Mouse (Mus musculus): Measurements from ENCODE around the gene Tmsb4x. TPM values are rescaled to one million over a fixed set of nuclear protein-coding genes. Genes with fewer than 3 reads are reported as not detected.

Gene Tmsb4x
- total RNA-seq, 2 experiments from 2014 or later, result 1,648 to 1,826 TPM

DNA sequence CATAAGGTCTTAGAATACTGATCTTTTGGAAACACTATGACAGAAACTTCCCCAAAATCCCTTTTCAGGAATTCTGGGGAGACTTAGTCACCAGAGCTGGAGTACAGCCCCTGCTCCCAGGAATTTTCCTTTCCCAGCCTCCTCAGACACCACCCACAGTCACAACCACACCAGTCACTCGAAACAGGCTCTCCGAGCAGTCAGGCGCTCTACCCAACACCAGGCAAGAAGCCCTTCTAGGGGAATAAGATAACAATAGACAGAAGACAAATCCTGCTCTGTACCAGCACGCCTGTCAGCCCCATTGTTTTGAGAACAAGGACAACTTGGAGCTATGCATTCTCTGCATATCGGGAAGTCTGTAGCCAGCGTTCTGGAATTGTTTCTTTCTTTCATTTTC lies 25.6 kb downstream of the Tmsb4x start:
- no peak for DNase-seq (ENCODE audit: extremely low spot score in 1 of 2, low spot score in 1 of 2)

DNA sequence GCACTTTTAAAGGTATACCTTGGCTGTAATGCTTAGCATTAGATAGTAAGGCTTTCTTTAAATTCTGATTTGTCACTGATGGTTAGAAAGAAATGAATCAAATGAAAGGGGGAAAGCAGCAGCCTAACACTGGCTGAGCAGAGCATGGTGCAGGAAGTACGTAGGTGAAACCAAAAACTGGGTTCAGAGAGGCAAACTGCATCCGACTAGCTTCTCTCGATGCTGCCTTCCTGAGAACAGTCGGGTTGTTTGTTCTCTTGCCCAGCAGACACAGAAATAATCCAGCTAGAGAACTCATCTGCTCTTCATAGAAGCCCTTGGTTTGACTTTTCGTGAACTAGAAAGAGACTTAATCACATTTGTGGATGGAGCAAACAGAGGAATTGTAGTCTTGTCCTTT lies 26.7 kb downstream of the Tmsb4x start:
- DNase-seq (ENCODE audit: extremely low spot score in 1 of 2, low spot score in 1 of 2), result no peak

DNA sequence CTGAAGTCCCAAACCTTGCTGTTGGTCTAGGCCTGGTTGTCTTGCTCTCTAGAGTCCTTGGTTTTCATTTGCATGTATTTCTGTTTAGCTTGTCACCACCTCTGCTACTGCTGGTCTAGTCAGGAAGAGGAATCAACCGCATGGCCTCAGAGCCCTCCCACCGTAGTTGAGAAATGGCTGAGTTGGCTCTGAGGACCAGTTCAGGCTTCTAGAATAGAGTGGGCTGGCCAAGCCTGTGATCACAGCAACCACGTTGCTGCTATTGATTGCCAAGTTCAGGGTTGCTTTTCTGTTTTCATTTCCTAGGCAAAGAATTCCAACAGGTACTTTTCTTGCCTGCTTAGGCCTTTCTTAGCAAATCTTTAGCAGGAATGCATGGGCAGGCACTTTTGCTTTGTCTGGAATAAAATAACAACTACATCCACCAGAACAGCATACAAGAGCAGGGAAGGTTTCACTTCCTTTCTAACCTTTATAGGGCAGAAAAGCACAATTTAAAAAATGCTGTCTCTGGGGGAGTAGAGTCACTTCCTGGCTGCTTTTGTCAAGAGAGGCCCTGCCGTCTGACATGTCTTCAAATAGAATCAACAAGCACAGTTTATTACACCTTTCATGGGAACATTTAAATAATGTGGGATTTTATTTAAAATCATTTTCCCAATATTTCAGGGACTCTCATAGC lies 29.0 kb downstream of the Tmsb4x start:
- DNase-seq (ENCODE audit: extremely low spot score in 1 of 2, low spot score in 1 of 2), result no peak

DNA sequence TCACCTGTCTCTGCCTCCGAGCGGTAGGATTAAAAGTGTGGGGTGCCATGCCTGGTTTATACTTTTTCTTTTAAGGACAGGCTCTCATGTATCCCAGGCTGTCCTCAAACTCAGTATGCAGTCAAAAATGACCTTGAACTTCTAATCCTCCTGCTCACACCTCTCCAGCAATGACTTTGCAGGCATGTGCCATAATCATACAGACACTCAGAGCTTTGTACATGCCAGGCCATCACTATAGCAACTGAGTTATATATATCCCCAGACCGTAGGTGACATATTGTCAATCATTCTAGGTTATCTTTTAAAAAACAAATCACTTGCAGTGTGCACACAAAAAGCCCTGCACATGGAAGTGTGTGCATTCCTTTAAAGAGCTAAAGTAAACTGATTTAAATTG lies 29.6 kb downstream of the Tmsb4x start:
- no peak for DNase-seq (ENCODE audit: extremely low spot score in 1 of 2, low spot score in 1 of 2)

DNA sequence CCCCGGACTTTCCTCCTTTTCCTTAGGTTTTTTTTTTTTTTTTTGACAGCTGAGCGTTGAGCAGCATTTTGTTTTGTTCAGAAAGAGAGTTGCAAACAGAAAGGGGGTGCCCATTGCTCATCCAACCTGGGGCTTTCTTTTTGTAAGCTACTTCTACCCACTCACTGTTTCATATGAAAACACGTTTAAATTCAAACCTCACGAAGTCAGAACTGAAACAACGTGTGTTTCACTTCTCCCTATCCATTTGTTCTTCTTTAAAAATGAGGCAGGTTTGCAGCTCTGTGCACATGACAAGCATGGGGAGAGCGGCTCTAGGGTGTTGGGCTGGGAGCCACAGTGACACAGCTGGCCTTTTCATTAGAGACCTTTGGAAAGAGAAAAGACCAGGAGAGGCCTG lies 33.8 kb downstream of the Tmsb4x start:
- no peak for DNase-seq (ENCODE audit: extremely low spot score in 1 of 2, low spot score in 1 of 2)

DNA sequence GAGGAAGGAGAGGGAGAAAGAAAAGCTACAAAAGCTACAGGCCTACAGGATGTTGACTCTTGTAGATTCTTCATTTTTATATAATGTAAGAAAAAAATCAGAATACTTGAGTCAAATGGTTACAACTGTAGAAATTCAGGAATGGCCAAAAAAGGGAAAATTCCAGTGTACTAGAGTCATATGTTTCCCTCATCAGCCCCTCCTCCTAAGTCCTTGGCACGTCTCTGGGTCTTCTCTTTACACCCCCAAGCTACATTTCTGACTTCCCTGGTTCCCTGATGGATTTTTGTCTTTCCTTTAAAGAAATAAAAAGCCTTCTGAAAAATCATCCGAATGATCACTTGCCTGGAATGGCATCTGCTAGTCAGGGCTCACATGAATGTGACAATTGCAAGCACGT lies 34.8 kb downstream of the Tmsb4x start:
- DNase-seq (ENCODE audit: extremely low spot score in 1 of 2, low spot score in 1 of 2), result no peak

DNA sequence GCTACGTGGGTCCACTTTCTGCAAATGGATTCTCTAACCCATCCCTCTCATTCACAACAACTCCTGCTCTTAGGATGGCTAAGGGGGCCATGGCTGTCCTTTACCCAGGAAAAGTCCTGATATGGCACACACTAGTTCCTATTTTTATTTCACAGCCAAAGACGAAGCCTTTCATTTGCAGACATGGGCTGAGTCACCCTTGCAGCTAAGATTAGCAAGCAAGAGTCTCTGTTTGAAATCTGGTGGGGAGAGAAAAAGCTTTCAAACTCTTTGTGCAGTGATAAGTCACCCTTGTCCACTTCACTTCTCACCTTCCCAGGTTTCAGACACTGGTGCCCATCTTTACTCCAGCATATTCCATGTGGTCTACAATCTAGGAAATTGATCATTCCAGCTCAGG lies 36.9 kb downstream of the Tmsb4x start:
- DNase-seq (ENCODE audit: extremely low spot score in 1 of 2, low spot score in 1 of 2), result no peak

DNA sequence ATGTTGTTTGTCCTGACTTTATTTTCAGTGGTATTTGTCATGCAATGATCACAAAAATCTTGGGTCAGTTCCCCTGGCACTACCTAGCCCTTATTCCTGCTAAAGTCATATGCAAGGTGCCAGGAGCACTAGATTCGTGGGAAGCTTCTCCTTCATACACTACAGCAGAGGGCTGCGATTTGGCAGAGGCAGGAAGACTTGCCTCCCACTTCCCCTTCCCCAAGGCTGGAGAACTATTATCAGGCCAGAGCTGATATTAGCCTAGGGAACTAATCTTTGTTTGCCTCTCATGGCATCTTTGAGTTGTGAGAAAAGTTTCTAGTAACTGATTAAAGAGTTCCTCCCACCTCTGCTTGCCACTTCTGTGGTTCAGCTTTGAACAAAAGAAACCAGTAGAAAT lies 37.8 kb downstream of the Tmsb4x start:
- DNase-seq (ENCODE audit: extremely low spot score in 1 of 2, low spot score in 1 of 2), result no peak

DNA sequence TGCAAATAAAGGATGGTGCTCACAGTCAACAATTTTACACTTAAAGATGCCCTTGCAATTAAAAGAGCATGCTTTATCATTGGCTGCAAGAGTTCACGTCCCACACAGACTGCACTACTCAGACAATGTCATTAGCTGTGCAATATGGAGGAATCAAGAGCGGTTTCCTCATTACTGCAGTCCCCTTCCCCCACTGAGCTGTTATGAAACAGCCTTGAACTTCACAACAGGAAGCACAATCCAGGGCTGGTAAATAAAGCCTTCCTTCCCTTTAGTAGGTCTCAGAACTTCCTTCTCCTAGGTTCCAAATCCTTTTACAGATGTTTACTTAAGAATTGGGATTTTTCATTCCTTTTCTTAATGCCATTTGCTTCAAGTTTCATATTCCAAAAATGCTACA lies 41.8 kb downstream of the Tmsb4x start:
- no peak for DNase-seq (ENCODE audit: extremely low spot score in 1 of 2, low spot score in 1 of 2)

DNA sequence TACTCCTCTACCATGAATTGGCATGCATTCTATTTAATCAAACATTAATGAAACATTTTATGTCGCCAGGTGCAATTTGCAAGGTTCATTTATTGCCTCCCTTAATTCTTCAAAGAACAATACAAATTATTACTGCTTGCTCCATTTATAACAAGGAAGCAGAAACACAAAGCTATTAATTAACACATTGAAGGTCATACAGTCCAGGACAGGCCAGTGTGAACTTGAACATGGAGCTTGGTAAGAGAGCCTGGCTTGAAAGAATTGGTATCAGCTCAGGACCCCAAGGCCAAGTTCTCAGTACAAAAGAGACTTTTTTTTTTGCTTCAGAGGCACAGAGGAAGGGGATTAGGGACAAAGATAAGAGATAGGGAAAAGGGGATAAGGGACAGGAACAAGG lies 43.1 kb downstream of the Tmsb4x start:
- DNase-seq (ENCODE audit: extremely low spot score in 1 of 2, low spot score in 1 of 2), result no peak

DNA sequence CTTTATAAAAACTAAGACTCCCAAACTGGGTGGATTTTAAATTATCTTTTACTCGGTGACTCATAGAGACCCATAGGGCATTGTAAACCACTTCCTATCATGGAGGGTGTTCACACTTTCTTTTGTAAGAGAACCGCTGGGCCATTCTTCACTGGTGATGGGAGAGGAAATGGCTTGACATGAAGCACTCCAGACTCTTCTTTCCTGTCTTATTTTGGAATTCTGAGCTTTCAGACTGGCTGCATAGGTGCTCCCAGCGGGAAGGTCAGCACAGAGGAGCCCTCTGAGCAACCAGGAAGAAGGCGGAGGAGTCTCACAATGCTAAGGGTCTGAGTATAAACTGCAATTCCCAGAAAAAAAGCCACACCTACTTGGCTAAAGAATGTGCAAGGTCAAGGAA lies 51.4 kb downstream of the Tmsb4x start:
- no peak for DNase-seq (ENCODE audit: extremely low spot score in 1 of 2, low spot score in 1 of 2)

Other genes with a start within 250 kb of the Tmsb4x start
- gene Tlr8, start 55.0 kb upstream of the Tmsb4x start, total RNA-seq (2021), result under 1 TPM; 0.14 to 0.20 TPM
- 1 to 10 TPM; 3.0 to 4.2 TPM for gene Tlr7, start 121.2 kb upstream of the Tmsb4x start, total RNA-seq (2021)
- 10 to 100 TPM; 20.1 to 25.0 TPM for gene Prps2, start 173.4 kb upstream of the Tmsb4x start, total RNA-seq (2021)

Measured in layer of hippocampus, postnatal 25 days (tissue).